Mouse (Mus musculus) adrenal gland (tissue): Measurements from ENCODE around the gene Fabp7.

ENCODE experiments used
- intact Hi-C: fragments of 180-260 bp; cut with DNase I; formaldehyde crosslinking; loops from one replicate; pipeline ENCODE4 v1.15.1; 2025
- long read RNA-seq, 2 experiments: library from polyadenylated mRNA; unstranded; transcript quantifications; one replicate each; pipeline ENCODE4 v2.0.0; 2020; ENCODE audit warnings: borderline replicate concordance in 1 of 2; ENCODE audit not compliant: insufficient replicate concordance in 1 of 2

Gene Fabp7
- long read RNA-seq, experiment 1, transcript Fabp7-201 (4 exons, 804 nt) = major isoform, 5 of 5 reads
- long read RNA-seq, experiment 1, partial matches to known transcripts = 0 of 5 reads
- long read RNA-seq, experiment 1, other reads (novel, unspliced or antisense) = 0 of 5 reads
- long read RNA-seq, experiment 2, transcript Fabp7-201 (4 exons, 804 nt) = major isoform, 12 of 12 reads
- long read RNA-seq, experiment 2, partial matches to known transcripts = 0 of 12 reads
- long read RNA-seq, experiment 2, other reads (novel, unspliced or antisense) = 0 of 12 reads

GRCm38 (mm10) chr10:57784876-57785150 is at the start of gene Fabp7:
TSS of gene Fabp7 (plus strand) at chr10:57784881.
- intact Hi-C loops = no loop called here

GRCm38 (mm10) chr10:57740733-57741132 is 43.9 kb upstream of the Fabp7 start:
- intact Hi-C loops = loop anchor here (5.0 kb wide), 1 partner anchor 278 kb away; no protein-coding TSS in a partner anchor

- intact Hi-C loops = loop anchor here (5.0 kb wide), 1 partner anchor 279 kb away; no protein-coding TSS in a partner anchor
These were observed 43.3 kb upstream of the Fabp7 start for GRCm38 (mm10) chr10:57741351-57741750.

- intact Hi-C loops = loop anchor here (1.0 to 5.0 kb wide), 3 partner anchors 54 to 281 kb away; no protein-coding TSS in a partner anchor
These were observed 41.6 kb upstream of the Fabp7 start for GRCm38 (mm10) chr10:57743045-57743444.

- intact Hi-C loops = loop anchor here (1.0 to 5.0 kb wide), 3 partner anchors 53 to 281 kb away; no protein-coding TSS in a partner anchor
These were observed 41.1 kb upstream of the Fabp7 start for GRCm38 (mm10) chr10:57743606-57744016.

- intact Hi-C loops = loop anchor here (5.0 kb wide), 1 partner anchor 282 kb away; no protein-coding TSS in a partner anchor
These were observed 40.4 kb upstream of the Fabp7 start for GRCm38 (mm10) chr10:57744128-57744765.

- intact Hi-C loops = no loop called here
These were observed 39.2 kb upstream of the Fabp7 start for GRCm38 (mm10) chr10:57745452-57745851.

GRCm38 (mm10) chr10:57747127-57747526 is 37.6 kb upstream of the Fabp7 start:
- intact Hi-C loops = no loop called here

GRCm38 (mm10) chr10:57753343-57753742 is 31.3 kb upstream of the Fabp7 start:
- intact Hi-C loops = no loop called here

GRCm38 (mm10) chr10:57755201-57755736 is 29.4 kb upstream of the Fabp7 start:
- intact Hi-C loops = no loop called here

GRCm38 (mm10) chr10:57758999-57759398 is 25.7 kb upstream of the Fabp7 start:
- intact Hi-C loops = no loop called here

GRCm38 (mm10) chr10:57760694-57761093 is 24.0 kb upstream of the Fabp7 start:
- intact Hi-C loops = no loop called here

- intact Hi-C loops = no loop called here
These were observed 21.6 kb upstream of the Fabp7 start for GRCm38 (mm10) chr10:57763044-57763443.

- intact Hi-C loops = no loop called here
These were observed 1.2 kb upstream of the Fabp7 start for GRCm38 (mm10) chr10:57783289-57784130.

- intact Hi-C loops = no loop called here
These were observed 378 bp upstream of the Fabp7 start for GRCm38 (mm10) chr10:57784131-57784875.

- intact Hi-C loops = no loop called here
These were observed 871 bp downstream of the Fabp7 start for GRCm38 (mm10) chr10:57785552-57785951.

- intact Hi-C loops = no loop called here
These were observed 8.3 kb downstream of the Fabp7 start for GRCm38 (mm10) chr10:57792957-57793356.

- intact Hi-C loops = no loop called here
These were observed 9.3 kb downstream of the Fabp7 start, which contains the start of gene Smpdl3a for GRCm38 (mm10) chr10:57794018-57794417. TSS of gene Smpdl3a (plus strand) at chr10:57794335.

- intact Hi-C loops = no loop called here
These were observed 10.1 kb downstream of the Fabp7 start for GRCm38 (mm10) chr10:57794491-57795461.

GRCm38 (mm10) chr10:57795542-57795941 is 10.9 kb downstream of the Fabp7 start:
- intact Hi-C loops = no loop called here
